ENCODE assay signal across 20 mouse cellular contexts in the genomic region with DNA sequence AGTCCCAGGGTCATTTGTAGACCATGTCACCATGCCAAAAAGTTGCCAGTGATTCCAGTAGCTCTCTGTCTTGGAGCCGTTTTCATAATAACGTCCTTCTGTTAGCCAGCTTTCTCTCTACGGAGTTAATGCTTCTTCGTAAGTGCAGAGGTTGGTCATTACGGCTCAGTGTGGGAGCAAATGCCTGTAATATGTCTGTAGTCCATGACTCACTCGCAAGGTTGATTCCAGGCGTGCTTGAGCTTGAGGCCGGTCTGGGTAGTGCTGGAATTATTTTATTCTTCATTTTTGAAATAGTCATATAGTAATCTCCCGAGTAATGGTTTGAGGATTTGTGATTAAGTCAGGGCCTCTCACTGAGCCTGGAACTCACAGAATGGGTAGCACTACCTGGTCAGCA. TPM values are rescaled to one million over a fixed set of nuclear protein-coding genes. Genes with fewer than 3 reads are reported as not detected.
A peak's percentile ranks its signal among the peaks of the same experiment; 100 is the strongest.
DNase-seq lines count a peak whose midpoint lies in the region; ATAC-seq and TF ChIP-seq lines count a peak whose summit lies in the region.
"Had no signal": no experiment of that assay in that cellular context is flagged by ENCODE, and none has a peak within 500 bp of the region (broad histone marks: within the 10 kb centered on the region; RNA-seq: fewer than 3 reads in every experiment).

No protein-coding gene starts in this region.

- no peaks in the 10 kb centered on the region for H3K9me3 ChIP-seq in limb, embryonic 15.5 days
- H3K9me3 ChIP-seq in limb, embryonic 10.5 days (replicated peaks), result no peaks in the 10 kb centered on the region
- no peaks in the 10 kb centered on the region for H3K9me3 ChIP-seq in ES-Bruce4 (replicated peaks; ENCODE audit: control insufficient read depth, insufficient read depth, low read length, poor library complexity, severe bottlenecking)
- H3K9me3 ChIP-seq in heart, postnatal 0 days (replicated peaks; ENCODE audit: control insufficient read depth, low read length), result no peaks in the 10 kb centered on the region
- H3K9me3 ChIP-seq in midbrain, embryonic 16.5 days (replicated peaks; ENCODE audit: control insufficient read depth, low read length, poor library complexity, severe bottlenecking), result no peaks in the 10 kb centered on the region
- H3K9me3 ChIP-seq: embryonic facial prominence, embryonic 13.5 days; forebrain, embryonic 13.5 days; limb, embryonic 12.5 days; liver, embryonic 15.5 days; neural tube, embryonic 12.5 days had no signal

- H3K4me2 ChIP-seq in limb, embryonic 15.5 days, result no peak overlapping the region
- H3K4me2 ChIP-seq in heart, postnatal 0 days (ENCODE audit: low read depth, low read length), result no peak overlapping the region; the same call in 1 of the 2 replicates
- H3K4me2 ChIP-seq in midbrain, embryonic 16.5 days (ENCODE audit: low read length), result no peak overlapping the region
- H3K4me2 ChIP-seq: embryonic facial prominence, embryonic 13.5 days; forebrain, embryonic 13.5 days; hindbrain, embryonic 14.5 days; limb, embryonic 12.5 days; liver, embryonic 15.5 days; neural tube, embryonic 12.5 days had no signal

- no peaks in the 10 kb centered on the region for H3K27me3 ChIP-seq in heart, adult 2 months (ENCODE audit: control insufficient read depth, insufficient read depth, low read length)
- no peaks in the 10 kb centered on the region for H3K27me3 ChIP-seq in limb, embryonic 15.5 days
- H3K27me3 ChIP-seq in limb, embryonic 10.5 days (ENCODE audit: low read depth, poor library complexity, severe bottlenecking), result 0 out of 2 replicates have a peak, but pooled peaks cover under 1% of the 10 kb centered on the region
- no peaks in the 10 kb centered on the region for H3K27me3 ChIP-seq in ES-Bruce4 (ENCODE audit: control insufficient read depth, insufficient read depth, low read length, poor library complexity, severe bottlenecking)
- no peaks in the 10 kb centered on the region for H3K27me3 ChIP-seq in heart, postnatal 0 days (ENCODE audit: control insufficient read depth, insufficient read depth, low read length)
- H3K27me3 ChIP-seq in midbrain, embryonic 16.5 days (ENCODE audit: control insufficient read depth, insufficient read depth, low read depth, low read length), result no peaks in the 10 kb centered on the region
- H3K27me3 ChIP-seq: embryonic facial prominence, embryonic 13.5 days; forebrain, embryonic 13.5 days; liver, embryonic 15.5 days; megakaryocyte, embryonic 14.5 days; neural tube, embryonic 12.5 days had no signal

- TF ChIP-seq POLR2A in heart, adult 2 months (IDR thresholded peaks at IDR 0.05; ENCODE audit: insufficient read depth, low read depth, low read length), result no peak
- no peak for TF ChIP-seq POLR2A in ES-Bruce4 (IDR thresholded peaks at IDR 0.05; ENCODE audit: insufficient read depth, low read length)

- H3K79me2 ChIP-seq in heart, adult 2 months (replicated peaks; ENCODE audit: control insufficient read depth, insufficient read depth, low read length), result no peaks in the 10 kb centered on the region; the same call in 1 of the 2 replicates

- no peak for DNase-seq in heart, adult 2 months
- DNase-seq in heart, adult 18-20 months, result no peak
- no peak for DNase-seq in limb, embryonic 10.5 days (ENCODE audit: low spot score)
- no peak for DNase-seq in heart, postnatal 0 days (ENCODE audit: low spot score)
- DNase-seq in left cerebral cortex, postnatal 36 days (ENCODE audit: low spot score in 2 of 2), result no peak
- DNase-seq: cerebellum, postnatal 14 days; gastrocnemius, postnatal 36 days; kidney, adult 2 months; right cerebral cortex, postnatal 14 days; thymus, adult 18-20 months had no signal

- WGBS in heart, adult 2 months, result 66% methylated on average over 9 of the region's 9 CpGs
- 61% methylated on average over 9 of the region's 9 CpGs for WGBS in limb, embryonic 15.5 days
- 90% methylated on average over 9 of the region's 9 CpGs for WGBS in limb, embryonic 10.5 days
- 51% methylated on average over 9 of the region's 9 CpGs for WGBS in heart, postnatal 0 days
- WGBS in midbrain, embryonic 16.5 days, result 94% methylated on average over 9 of the region's 9 CpGs

- TF ChIP-seq CTCF in heart, adult 2 months (IDR thresholded peaks at IDR 0.05), result no peak
- TF ChIP-seq CTCF in ES-Bruce4 (IDR thresholded peaks at IDR 0.05; ENCODE audit: low read depth, low read length), result no peak
- no peak for TF ChIP-seq CTCF in heart, postnatal 0 days (IDR thresholded peaks at IDR 0.05; ENCODE audit: low read depth)

- no peak overlapping the region for H3K4me3 ChIP-seq in heart, adult 2 months
- H3K4me3 ChIP-seq in limb, embryonic 15.5 days, result no peak overlapping the region
- H3K4me3 ChIP-seq in limb, embryonic 10.5 days, result no peak overlapping the region
- no peak overlapping the region for H3K4me3 ChIP-seq in ES-Bruce4 (ENCODE audit: low read depth, low read length)
- no peak overlapping the region for H3K4me3 ChIP-seq in heart, postnatal 0 days (ENCODE audit: low read depth, low read length)
- no peak overlapping the region for H3K4me3 ChIP-seq in midbrain, embryonic 16.5 days (ENCODE audit: low read depth, low read length)
- H3K4me3 ChIP-seq: embryonic facial prominence, embryonic 13.5 days; forebrain, embryonic 13.5 days; limb, embryonic 12.5 days; liver, embryonic 15.5 days; megakaryocyte, embryonic 14.5 days; neural tube, embryonic 12.5 days had no signal

- no peak for TF ChIP-seq EP300 in heart, adult 2 months (IDR thresholded peaks at IDR 0.05; ENCODE audit: insufficient read depth, low read depth, low read length)
- no peak for TF ChIP-seq EP300 in ES-Bruce4 (IDR thresholded peaks at IDR 0.05; ENCODE audit: insufficient read depth, low read depth, low read length)
- no peak for TF ChIP-seq EP300 in heart, postnatal 0 days (IDR thresholded peaks at IDR 0.05; ENCODE audit: low read depth)

- no peak overlapping the region for H3K9ac ChIP-seq in heart, adult 2 months (ENCODE audit: low read depth, low read length)
- H3K9ac ChIP-seq in limb, embryonic 15.5 days, result no peak overlapping the region
- no peak overlapping the region for H3K9ac ChIP-seq in ES-Bruce4 (ENCODE audit: low read depth, poor library complexity, severe bottlenecking)
- H3K9ac ChIP-seq in heart, postnatal 0 days (replicated peaks; ENCODE audit: low read depth, low read length), result no peak overlapping the region
- no peak overlapping the region for H3K9ac ChIP-seq in midbrain, embryonic 16.5 days (ENCODE audit: low read depth, low read length)
- H3K9ac ChIP-seq: embryonic facial prominence, embryonic 13.5 days; forebrain, embryonic 13.5 days; hindbrain, embryonic 14.5 days; limb, embryonic 12.5 days; liver, embryonic 15.5 days; neural tube, embryonic 12.5 days had no signal

- intact Hi-C loops in heart, adult 2 months (cut with DNase I), result no loop called here
- intact Hi-C loops in left cerebral cortex, postnatal 36 days (cut with DNase I), result no loop called here

- H3K36me3 ChIP-seq in heart, adult 2 months (ENCODE audit: control insufficient read depth, insufficient read depth, low read length), result no peaks in the 10 kb centered on the region; the same call in 1 of the 2 replicates
- no peaks in the 10 kb centered on the region for H3K36me3 ChIP-seq in limb, embryonic 15.5 days
- H3K36me3 ChIP-seq in limb, embryonic 10.5 days, result peaks cover 23% of the 10 kb centered on the region
- H3K36me3 ChIP-seq in ES-Bruce4 (ENCODE audit: control insufficient read depth, insufficient read depth, low read length, poor library complexity, severe bottlenecking), result peaks cover 14% of the 10 kb centered on the region
- H3K36me3 ChIP-seq in heart, postnatal 0 days (replicated peaks; ENCODE audit: control insufficient read depth, insufficient read depth, low read length), result no peaks in the 10 kb centered on the region
- H3K36me3 ChIP-seq in midbrain, embryonic 16.5 days (ENCODE audit: control insufficient read depth, insufficient read depth, low read length), result no peaks in the 10 kb centered on the region
- H3K36me3 ChIP-seq: liver, embryonic 15.5 days; neural tube, embryonic 12.5 days had no signal

- peak overlapping the region; percentile 79 for H3K27ac ChIP-seq in heart, adult 2 months
- H3K27ac ChIP-seq in limb, embryonic 15.5 days, result peak overlapping the region; percentile 17
- no peak overlapping the region for H3K27ac ChIP-seq in limb, embryonic 10.5 days
- H3K27ac ChIP-seq in ES-Bruce4 (ENCODE audit: insufficient read depth, low read length), result peak overlapping the region; percentile 70
- peak overlapping the region; percentile 91 for H3K27ac ChIP-seq in heart, postnatal 0 days (ENCODE audit: low read depth)
- H3K27ac ChIP-seq in midbrain, embryonic 16.5 days (ENCODE audit: low read length), result no peak overlapping the region
- H3K27ac ChIP-seq: forebrain, embryonic 13.5 days; hindbrain, embryonic 14.5 days; limb, embryonic 12.5 days; liver, embryonic 15.5 days; neural tube, embryonic 12.5 days had no signal

- H3K4me1 ChIP-seq in heart, adult 2 months (ENCODE audit: control insufficient read depth, insufficient read depth, low read length), result no peaks in the 10 kb centered on the region; the same call in 1 of the 2 replicates
- H3K4me1 ChIP-seq in limb, embryonic 15.5 days, result peaks cover 36% of the 10 kb centered on the region
- H3K4me1 ChIP-seq in limb, embryonic 10.5 days, result peaks cover 43% of the 10 kb centered on the region
- peaks cover 11% of the 10 kb centered on the region for H3K4me1 ChIP-seq in ES-Bruce4 (ENCODE audit: control insufficient read depth, insufficient read depth, low read length)
- H3K4me1 ChIP-seq in heart, postnatal 0 days (ENCODE audit: control insufficient read depth, insufficient read depth), result peaks cover 45% of the 10 kb centered on the region
- H3K4me1 ChIP-seq in midbrain, embryonic 16.5 days (ENCODE audit: control insufficient read depth, insufficient read depth, low read length), result no peaks in the 10 kb centered on the region
- H3K4me1 ChIP-seq: liver, embryonic 15.5 days; megakaryocyte, embryonic 14.5 days had no signal

- no peak for ATAC-seq in limb, embryonic 15.5 days (ENCODE audit: insufficient number of reproducible peaks, low FRiP score, low TSS enrichment, low read depth)
- ATAC-seq in heart, postnatal 0 days (ENCODE audit: insufficient read depth, low read depth), result no peak; the same call in 1 of the 2 replicates
- ATAC-seq in midbrain, embryonic 16.5 days, result no peak
- ATAC-seq: forebrain, embryonic 13.5 days had no signal

RNA-seq across cellular contexts. Expression of a gene that starts 43.4 kb away (rescaled TPM):
- 10 to 100 TPM; 16.6 to 18.7 TPM for total RNA-seq in heart, adult 2 months (2021)
- polyA plus RNA-seq in heart, adult 2 months (2012; rRNA removed), result 9.8 and 14.0 TPM in 2 replicates
- total RNA-seq in heart, adult 18-20 months (2021), result 10 to 100 TPM; 13.8 to 14.1 TPM
- 27.4 and 30.4 TPM in 2 replicates for polyA plus RNA-seq in limb, embryonic 15.5 days (2015; fragmentation: Nextera tagmentation; extraction: Ambion mirVana)
- 17.2 and 20.1 TPM in 2 replicates for polyA plus RNA-seq in limb, embryonic 10.5 days (2016; fragmentation: Nextera tagmentation; extraction: Ambion mirVana)
- polyA plus RNA-seq in ES-Bruce4 (2011; ENCODE audit: insufficient read depth, insufficient read length, low read depth, missing spikeins), result 175 and 182 TPM in 2 replicates
- total RNA-seq in heart, postnatal 0 days (2014; rRNA removed; ENCODE audit: low replicate concordance), result 42.8 and 51.3 TPM in 2 replicates
- polyA plus RNA-seq in heart, postnatal 0 days (2015; fragmentation: Nextera tagmentation; extraction: Ambion mirVana), result 4.0 and 5.1 TPM in 2 replicates
- 9.8 and 13.9 TPM in 2 replicates for polyA plus RNA-seq in midbrain, embryonic 16.5 days (2015; fragmentation: Nextera tagmentation; extraction: Ambion mirVana)
- total RNA-seq in left cerebral cortex, postnatal 36 days (2021), result 10 to 100 TPM; 28.8 to 40.0 TPM

Comparison
In these comparisons a context has a peak if more than half of its experiments do, and no peak if none do; other contexts are left out.
1. H3K27ac ChIP-seq: peak in heart, adult 2 months (single experiment), limb, embryonic 15.5 days (single experiment), ES-Bruce4 (single experiment) and heart, postnatal 0 days (single experiment); none in limb, embryonic 10.5 days (single experiment) and midbrain, embryonic 16.5 days (single experiment).